Mouse (Mus musculus): ENCODE measurements at regions not wholly inside any gene's neighbourhood (a gene's known extent, or its start where the extent isn't known, plus 50 kb on each side); places are given as distances from the start of the nearest gene placed in this dataset.

DNA sequence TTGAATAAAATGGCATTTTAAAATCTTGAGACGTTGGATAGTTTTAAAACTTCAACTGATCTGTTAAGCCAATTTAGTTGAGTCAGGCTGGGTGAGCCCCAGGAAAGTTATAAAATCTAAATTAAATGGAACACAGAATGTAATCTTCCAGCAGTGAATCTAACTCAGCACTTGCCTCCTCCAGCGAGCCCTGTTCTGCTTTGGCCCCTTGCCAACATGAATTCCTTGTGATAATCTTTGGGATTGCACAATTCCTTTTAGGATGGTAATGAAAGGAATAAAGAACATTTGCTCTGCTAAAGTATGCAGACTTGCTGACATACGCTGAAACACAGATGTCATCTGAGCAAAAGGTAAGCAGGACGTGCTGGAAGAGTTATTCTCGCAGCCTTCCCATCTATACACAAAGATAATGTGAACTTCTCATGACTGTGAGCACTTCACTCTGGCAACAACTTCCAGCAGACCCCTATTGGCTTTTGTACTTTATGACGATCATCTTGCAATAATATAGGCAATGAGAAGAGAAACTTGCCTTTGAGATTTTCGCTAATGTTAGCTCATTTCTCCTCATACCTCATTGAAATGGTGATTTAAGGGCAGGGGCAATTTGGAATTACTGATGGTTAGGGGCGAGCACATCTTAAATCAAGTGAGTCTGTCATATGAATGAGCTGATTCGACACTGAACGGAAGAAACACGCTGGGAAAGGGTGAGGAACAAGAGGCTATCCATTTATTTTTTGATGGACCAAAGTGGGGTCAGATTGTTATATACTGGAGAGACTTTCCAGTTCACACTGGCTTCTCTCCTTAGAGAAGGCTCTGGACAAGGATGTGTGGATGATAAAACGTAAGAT lies 216.3 kb upstream of the Pdzrn3 start:
- no peak for DNase-seq (ENCODE audit: low read depth, low spot score)

DNA sequence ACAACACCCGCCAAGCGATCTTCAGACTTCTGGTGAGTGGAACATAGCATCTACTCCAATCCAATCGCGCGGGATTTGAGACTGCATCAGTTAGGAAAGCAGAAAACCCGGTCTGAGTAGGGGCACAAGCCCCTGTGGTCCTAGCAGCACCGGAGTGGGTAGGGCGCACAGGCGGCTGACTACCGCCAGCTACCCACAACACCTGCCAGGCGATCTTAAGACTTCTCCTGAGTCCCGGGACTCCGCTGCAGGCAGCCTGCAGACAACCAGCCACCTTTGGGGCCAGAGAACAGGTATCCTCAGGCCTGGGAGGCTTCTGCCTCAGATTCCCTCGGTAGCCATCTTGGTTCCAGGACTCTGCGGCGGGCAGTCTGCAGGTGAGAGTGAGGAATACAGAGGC lies 208.2 kb upstream of the Pdzrn3 start:
- peak; percentile 71 for DNase-seq (ENCODE audit: low read depth, low spot score)

DNA sequence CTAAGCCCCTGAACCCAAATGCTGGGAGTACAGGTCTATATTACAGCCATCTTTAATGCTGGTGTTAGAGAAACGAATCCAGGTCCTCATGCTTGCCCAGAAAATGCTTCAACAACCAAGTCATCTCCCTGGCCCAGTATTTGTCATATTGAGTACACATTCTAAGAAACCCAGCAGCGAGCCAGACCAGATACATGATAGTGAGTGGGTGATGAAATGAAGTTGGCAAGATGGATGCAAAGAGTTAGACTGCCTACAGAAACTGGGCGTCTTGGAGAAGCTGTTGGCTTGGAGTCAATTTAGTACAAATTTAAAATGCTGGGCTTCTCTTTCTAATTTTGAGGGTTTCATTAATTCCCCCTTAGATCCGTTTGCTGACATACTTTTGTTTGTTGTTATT lies 203.1 kb upstream of the Pdzrn3 start:
- DNase-seq (ENCODE audit: low read depth, low spot score): no peak

DNA sequence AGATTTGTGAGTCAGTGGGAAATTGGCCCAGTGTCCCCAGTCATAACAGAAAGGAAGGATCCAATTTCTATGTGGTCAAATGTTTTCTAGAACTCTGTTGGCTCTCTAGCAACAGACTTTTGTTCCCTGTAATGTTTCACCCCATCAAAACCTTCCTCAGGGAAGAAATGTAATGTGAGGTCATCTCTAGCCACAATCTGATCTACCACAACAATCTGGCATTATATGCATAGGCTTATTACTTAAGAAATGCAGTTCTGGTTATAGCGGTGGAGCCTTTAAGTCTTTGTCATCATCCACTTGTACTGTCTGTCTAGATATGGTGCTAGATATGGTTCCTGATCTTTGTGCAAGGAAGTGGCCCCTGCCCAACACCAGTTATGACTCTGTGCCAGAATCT lies 178.4 kb upstream of the Pdzrn3 start:
- DNase-seq (ENCODE audit: low read depth, low spot score): no peak

DNA sequence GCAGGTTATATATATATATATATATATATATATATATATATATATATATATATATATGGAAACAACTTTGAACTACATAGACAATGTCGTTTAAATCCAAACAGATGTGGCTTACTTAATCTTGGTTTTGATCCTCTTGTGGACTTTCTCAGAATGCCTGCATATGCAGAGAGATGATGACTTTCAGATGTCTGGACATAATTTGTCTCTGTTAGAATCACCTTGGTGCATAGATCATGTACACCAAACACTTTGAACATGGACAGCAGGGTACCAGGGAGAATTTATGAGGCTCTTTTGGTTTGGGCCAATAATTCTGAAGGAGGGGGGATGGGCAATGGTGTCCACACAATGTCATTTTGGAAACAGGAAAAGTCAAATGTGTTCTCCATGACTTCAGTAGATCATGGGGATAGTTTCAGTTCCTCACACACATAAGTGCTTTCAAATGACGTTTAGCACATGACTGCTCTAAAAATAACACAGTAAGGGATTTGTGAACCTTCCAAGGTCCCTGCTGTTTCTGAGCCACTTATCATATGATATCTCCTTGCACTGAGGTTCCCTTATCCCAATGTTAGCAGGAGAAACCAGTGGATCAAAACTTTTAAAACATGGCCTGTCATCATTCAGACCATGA lies 177.4 kb upstream of the Pdzrn3 start:
- no peak for DNase-seq (ENCODE audit: low read depth, low spot score)

DNA sequence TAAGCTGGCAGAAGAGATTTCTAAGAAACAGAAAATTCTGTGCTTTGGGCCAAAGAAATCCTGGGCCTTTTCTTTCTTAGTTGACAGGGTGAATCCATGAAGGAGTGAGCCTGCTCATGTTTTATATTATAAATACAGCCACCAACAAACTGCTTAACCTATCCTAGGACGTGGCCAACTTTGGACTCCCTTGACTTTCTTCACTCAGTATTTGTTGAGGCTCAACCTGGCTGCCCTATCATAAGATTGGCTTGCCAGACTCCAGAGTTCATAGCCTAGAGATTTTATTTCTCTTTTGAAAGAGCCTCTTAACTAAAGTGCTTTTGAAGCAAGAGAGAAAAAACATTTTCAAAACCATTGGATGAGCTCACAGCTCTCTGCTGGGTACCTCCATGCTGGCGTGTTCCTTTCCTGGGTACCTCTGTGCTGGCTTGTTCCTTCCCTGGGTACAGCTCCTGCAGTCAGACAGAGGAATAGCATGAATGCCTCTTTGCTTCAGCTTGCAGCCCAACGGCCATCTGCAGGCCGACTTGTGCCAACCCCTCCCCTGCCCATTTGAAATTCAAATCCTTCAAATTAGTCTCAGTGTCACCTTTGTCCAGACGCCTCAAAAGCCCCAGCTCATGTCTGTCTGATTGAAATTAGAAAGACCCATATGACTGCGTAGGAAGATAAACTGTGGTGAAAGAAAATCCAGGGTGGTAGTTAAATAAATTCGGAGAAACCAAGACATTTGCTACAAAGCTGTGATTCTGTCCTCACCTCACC lies 173.0 kb upstream of the Pdzrn3 start:
- no peak for DNase-seq (ENCODE audit: low read depth, low spot score)

DNA sequence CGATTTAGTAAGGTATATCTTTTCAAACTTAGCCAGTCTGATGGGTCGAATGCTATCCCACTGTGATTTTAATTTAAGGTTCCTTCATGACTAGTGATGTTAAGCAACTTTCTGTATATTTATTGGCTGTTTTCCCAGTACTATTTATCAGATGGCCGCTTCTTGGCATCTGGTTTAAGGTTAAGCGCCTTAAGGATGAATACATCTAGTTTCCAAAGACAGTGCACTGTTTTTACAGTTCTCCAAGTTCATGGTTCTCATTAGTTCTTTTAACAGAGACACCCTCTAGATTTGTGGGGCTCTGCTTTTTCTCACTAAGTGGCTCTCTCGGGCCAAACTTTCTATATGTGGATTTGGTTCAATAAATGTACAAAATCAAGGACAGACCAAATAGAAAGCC lies 159.9 kb upstream of the Pdzrn3 start:
- no peak for DNase-seq (ENCODE audit: low read depth, low spot score)

DNA sequence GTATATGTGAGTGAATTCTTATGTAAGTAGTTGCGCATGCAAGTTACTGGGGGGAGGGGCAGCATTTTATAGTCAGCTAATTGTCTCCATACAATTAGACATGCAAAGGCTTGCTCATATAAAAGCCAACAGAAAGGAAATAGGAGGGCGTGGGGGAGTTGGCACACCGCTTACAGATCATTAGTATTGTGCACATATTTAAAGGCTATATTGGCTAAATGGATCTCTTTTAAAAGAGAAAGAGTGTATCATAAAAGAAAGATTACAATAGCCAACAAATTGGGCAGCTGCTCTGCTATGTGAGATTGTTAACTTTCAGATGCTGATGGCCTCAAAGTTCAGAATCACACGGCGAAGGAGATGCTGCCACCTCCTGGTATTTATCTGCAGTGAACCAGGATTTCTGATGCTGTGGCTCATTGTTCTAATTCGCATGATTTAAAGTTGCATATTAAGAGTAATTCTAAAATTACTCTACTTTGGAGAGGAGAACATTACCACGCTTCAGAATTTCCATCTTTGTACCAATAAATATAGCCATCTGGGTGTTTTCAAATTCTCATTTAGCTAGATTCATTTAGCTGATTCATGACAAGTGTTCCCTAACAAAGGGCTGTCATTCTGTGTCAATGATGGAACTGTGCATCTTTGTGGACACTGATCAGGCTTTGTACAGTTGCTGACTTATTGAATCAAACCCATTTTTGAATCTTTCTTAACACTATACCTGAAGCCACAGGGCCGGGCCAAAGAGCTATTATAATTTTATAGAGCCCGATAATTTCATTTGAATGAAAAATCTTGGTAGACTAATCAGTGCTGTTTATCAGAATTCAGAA lies 156.7 kb upstream of the Pdzrn3 start:
- peak; percentile 18 for DNase-seq (ENCODE audit: low read depth, low spot score)

DNA sequence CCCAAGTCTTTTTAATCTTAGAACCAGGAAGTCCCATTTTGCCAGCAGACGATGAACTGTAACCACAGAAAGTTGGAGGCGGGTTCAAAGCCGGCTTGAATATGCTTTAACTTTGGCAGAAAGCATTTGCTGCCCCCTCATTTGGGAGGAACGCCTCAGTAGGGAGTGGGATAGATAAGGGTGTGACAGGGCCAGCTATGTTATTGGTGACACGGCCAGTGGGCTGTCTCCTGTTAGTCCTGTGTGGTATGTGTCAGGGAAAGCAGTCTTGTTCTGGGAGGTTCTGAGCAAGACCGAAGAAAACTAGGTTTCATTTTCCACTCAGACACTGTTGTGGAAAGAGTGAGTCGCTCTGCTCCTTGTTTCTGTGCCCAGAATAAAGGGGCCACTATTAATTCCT lies 154.7 kb upstream of the Pdzrn3 start:
- DNase-seq (ENCODE audit: low read depth, low spot score): no peak

DNA sequence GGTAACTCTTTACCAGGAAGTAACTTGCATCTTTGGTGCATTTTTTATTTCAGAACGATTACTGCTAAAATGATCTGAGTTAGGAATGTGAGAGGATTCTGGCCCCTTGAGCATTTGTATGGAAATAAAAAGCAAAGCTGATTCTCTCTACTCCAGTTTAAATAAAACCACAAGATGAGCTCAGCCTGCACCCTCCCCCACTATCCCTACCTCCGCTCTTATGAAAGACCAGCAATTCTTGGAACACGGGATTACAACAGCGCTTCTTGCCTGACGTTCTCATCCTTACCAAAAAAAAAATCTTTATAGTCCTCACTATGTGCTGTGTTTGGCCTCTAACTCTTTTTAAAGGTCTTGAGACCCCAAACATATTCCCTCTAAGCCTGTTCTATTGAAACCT lies 154.2 kb upstream of the Pdzrn3 start:
- DNase-seq (ENCODE audit: low read depth, low spot score): no peak

DNA sequence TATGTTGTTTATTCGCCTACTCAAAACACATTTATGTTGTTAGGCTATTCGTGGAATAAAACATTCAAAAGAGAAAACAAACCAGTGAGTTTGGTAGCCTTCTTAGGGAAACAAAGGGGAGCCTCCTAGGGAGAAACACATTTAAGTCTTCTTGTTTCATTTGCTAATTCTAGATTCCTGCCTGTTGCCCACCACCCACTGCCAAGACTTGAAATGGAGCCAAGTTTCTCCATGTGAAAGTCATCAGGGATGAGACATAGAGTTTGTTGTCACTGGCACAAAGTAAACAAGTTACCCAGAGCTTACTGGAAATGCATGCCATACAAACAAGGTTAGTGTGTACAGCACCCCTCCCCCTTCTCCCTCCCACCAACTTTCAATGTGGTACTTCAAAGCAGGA lies 147.4 kb upstream of the Pdzrn3 start:
- DNase-seq (ENCODE audit: low read depth, low spot score): peak; percentile 31

DNA sequence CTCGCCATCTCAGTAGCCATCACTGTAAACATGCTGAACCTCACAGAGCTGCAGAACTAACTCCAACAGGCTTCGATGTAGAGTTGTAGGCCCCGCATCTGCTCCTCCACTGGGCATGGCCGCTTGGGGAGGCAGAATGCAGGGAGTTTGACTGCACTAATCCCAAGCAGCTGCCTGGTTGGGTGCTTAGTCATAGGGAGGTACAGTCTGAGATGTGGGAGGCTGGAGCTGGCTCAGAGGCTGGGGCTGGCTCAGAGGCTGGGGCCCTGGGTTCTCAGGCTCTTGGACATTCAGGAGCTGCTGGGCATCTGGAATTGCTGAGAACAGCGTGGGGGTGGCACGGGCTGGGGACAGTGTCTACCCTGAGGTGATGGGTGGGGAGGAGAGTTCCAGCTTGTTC lies 143.6 kb upstream of the Pdzrn3 start:
- no peak for DNase-seq (ENCODE audit: low read depth, low spot score)

DNA sequence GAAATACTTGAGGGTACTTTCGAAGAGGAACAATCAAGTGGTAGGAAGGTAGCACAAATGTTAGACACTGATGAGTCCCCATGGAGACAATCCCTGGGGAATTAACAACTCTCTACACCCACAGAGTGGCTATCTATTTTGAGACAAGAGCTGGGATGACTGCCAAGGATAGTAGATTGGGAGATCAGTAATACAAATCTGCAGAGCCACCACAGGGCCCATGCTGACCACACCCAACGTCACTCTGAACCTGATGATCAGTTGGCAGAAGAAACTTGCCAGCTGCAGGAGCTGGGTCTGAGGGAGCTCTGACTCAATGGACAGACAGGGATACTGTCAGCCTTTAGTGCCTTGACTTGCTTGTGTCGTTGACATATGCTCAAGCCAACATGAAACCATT lies 143.1 kb upstream of the Pdzrn3 start:
- no peak for DNase-seq (ENCODE audit: low read depth, low spot score)

DNA sequence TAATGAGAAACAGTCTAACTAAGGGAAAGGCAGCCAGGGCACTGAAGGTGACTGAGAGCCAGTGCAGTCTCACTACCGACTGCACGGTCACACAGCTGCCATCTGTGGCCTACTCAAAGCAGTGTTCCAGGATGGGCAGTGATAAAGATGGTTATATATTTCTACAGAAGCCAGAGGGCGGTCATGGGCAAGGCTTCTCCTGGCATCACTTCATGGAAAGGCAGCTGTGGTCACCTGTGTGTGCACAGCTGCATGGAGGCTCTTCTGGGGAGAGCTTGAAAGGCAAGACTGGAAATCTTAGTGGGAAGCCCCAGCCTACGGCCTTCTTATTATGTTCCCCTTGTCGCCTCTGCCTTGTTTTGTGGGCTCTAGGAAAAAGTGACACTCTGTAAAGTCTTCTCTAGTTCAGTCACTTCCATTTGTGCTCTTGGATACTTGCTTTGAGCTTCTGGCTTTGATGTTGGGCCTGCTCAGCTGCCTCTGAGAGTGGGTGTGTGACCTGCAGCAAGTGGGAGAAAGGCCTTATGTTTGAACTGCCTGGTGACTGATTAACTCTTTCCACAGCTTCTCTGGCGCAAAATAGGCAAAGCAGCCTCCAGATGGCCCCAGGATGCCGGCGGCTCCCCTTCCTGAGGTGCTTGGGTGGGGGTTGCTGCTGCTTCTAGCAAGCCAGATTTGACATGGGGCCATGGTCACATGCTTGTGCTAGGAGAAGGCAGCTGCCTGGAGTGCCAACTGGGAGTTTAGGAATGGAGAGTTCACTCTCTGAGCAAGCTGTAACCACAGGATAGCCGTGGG lies 141.4 kb upstream of the Pdzrn3 start:
- DNase-seq (ENCODE audit: low read depth, low spot score): no peak

DNA sequence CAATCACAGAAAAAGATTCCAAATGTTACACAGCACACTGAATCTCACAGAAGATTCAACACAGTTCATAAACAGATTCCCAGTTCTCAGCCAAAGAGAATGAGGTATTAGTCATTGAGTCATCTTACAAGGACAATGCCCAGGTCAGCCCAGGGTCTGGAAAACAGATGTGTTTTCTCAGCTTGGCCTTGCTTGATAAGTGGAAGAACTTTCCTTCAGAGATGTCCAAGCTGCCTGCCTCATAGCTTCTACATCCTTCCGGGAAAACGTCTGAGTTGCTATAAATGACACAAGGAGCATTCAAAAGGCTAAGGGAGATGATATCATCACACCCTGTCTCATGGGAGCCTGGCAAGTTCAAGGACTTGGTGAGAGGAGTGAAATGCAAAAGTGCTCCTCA lies 139.9 kb upstream of the Pdzrn3 start:
- DNase-seq (ENCODE audit: low read depth, low spot score): no peak

DNA sequence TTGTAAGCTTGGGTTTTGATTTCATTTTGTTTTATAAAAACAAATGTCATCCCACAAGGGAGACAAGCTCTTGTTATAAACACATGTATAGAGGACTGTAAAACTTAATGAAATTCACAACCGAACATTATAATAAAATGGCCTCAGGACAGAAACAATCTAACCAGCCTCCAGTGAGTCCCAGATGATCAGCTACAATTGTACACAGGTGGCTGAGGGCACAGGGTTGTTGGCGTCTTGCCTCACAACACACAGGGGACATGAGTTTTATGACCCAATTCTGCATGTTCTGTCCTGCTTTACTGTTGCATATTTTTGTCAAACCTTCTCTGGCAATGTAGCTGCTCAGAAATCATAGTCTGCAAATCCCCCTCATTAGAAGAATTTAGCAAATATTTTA lies 136.0 kb upstream of the Pdzrn3 start:
- DNase-seq (ENCODE audit: low read depth, low spot score): no peak

DNA sequence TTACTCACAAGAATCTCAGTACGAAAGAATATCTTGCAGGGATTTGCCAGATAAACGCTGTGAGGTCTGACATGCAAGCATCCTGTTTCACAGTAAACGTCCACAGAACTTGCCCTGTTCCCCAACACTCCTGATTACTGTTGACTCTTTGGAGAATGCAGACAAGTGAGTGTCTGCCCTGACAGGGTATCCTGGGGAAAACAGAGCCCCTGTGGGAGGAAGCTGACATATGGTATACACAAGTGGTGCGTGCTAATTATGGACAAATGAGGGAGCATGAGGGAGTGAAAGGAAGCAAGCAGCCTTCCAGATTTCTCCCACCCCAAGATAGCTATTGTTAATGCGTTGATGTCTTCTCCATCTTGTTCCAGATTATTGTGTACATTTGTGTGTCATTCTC lies 124.5 kb upstream of the Pdzrn3 start:
- DNase-seq (ENCODE audit: low read depth, low spot score): no peak

DNA sequence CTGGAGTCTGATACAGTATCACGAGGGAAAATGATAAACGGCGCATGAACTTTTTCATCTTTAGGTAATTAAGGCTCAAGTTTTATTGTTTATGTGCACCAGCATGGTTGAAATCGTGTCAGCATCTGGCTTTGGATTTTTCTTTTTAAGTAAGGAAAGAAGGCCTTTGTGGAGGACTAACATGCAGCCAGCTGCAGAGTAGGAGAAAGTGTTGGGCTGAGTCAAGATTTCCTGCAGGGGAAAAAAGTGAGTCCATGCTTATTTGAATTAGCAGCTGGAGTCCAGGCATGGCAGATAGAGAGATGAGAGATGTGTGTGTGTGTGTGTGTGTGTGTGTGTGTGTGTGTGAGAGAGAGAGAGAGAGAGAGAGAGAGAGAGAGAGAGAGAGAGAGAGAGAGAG lies 124.0 kb upstream of the Pdzrn3 start:
- no peak for DNase-seq (ENCODE audit: low read depth, low spot score)

DNA sequence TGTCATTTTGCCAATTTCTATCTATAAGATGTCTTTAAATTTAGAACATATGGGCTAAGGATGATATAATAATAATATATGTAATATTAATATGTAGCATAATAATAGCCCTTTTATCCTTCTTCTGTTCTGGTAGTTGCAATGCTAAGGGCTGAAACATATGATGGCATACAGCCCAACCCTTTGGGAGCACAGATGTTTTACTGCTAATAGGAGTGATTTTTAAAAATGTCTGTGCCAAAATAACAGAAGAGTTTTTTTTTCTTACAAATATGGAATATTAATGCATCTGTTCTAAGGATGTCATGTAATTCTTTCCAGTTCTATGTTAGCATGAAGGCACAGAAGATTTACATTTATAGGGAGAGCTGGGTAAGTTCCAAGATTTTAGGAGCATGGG lies 122.5 kb upstream of the Pdzrn3 start:
- no peak for DNase-seq (ENCODE audit: low read depth, low spot score)

DNA sequence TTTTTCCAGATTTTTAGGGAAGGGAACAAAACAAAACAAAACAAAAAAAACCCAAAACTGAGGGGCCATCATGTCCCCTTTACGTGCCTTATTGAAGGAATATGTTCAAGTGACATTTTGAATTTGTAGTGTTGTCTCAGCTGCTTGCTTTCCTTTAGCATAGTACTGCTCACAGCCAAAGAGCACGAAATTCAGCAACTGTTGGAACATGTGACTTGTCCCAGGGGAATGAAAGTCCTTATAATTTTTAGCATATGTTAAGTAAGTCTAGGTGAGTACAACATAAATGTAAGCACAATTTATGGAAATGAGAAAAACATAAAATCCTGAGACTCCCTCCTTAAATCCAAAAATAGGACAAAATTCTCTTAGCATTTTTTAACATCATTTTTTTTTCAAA lies 110.8 kb upstream of the Pdzrn3 start:
- DNase-seq (ENCODE audit: low read depth, low spot score): no peak
